Mouse (Mus musculus) bone marrow, adult 2 months (tissue): ENCODE results near the gene Trim71. TPM values are rescaled to one million over a fixed set of nuclear protein-coding genes. Genes with fewer than 3 reads are reported as not detected.

Experiments used
- H3K27ac ChIP-seq: fragments of 200-500 bp; 2 replicates; pipeline ENCODE4 v1.5.1; 2012; ENCODE audit warnings: low read depth, mild to moderate bottlenecking, control low read depth, inconsistent platforms, low read length; ENCODE audit not compliant: control insufficient read depth, poor library complexity, insufficient read depth
- H3K4me1 ChIP-seq: fragments of 200-500 bp; 2 replicates; pipeline ENCODE4 v1.6.1; 2011; ENCODE audit warnings: low read length; ENCODE audit not compliant: control insufficient read depth, insufficient read depth
- H3K4me3 ChIP-seq: fragments of 200-500 bp; replicated peaks from 2 replicates; pipeline ENCODE3; 2011; ENCODE audit warnings: mild to moderate bottlenecking, low read depth, low read length, control low read depth; ENCODE audit not compliant: control insufficient read depth
- CTCF ChIP-seq: fragments of 200-500 bp; IDR thresholded peaks from 2 replicates; pipeline ENCODE4 v1.5.1; 2011; ENCODE audit warnings: low read length, control low read depth; ENCODE audit not compliant: control insufficient read depth, insufficient read depth
- POLR2A ChIP-seq: fragments of 200-500 bp; IDR thresholded peaks from 2 replicates; pipeline ENCODE4 v1.6.1; 2011; ENCODE audit warnings: low read depth, mild to moderate bottlenecking, control low read depth, low read length, borderline replicate concordance; ENCODE audit not compliant: control insufficient read depth
- WGBS: fragments of 180-500 bp; shearing (Covaris S2); methylation state at CpG from one replicate; pipeline ENCODE4 v1.1.7; 2018; 5-methylcytosine and 5-hydroxymethylcytosine counted together
- polyA plus RNA-seq: library from polyadenylated mRNA; stranded (reverse); fragments of >200 nt; gene quantifications from 2 replicates; pipeline ENCODE4 v1.2.4, GENCODE M21; 2011; ENCODE audit warnings: low replicate concordance; ENCODE audit not compliant: missing spikeins, insufficient read depth, insufficient read length

The Trim71 gene
- polyA plus RNA-seq, 1 experiment: 4.1 TPM

DNA sequence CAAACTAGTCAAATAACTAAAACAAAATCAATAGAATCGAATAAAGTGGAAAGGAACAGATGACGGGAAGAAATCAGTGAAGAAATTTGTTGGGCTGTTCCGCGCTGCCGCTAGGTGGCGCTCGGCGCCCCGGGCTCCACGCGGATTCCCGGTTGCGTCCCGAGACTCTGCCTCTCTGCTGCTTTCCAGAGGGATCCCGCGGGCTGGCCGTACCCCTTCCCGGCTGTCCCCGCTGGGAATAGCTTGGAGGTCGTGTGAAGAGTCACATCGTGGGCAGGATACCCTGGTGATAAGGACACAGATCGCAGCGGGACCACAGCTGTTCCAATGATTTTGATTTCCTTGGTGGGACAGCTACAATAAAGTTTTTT lies 19.6 kb upstream of the Trim71 start:
- WGBS: under 1% methylated on average over 23 of the region's 23 CpGs
- no peak overlapping the region for H3K27ac ChIP-seq
- TF ChIP-seq CTCF (peak; percentile 79), POLR2A (no peak)
- H3K4me1 ChIP-seq: no peaks in the 10 kb centered on the region; the same call in 1 of the 2 replicates
- peak overlapping the region; percentile 31 for H3K4me3 ChIP-seq

DNA sequence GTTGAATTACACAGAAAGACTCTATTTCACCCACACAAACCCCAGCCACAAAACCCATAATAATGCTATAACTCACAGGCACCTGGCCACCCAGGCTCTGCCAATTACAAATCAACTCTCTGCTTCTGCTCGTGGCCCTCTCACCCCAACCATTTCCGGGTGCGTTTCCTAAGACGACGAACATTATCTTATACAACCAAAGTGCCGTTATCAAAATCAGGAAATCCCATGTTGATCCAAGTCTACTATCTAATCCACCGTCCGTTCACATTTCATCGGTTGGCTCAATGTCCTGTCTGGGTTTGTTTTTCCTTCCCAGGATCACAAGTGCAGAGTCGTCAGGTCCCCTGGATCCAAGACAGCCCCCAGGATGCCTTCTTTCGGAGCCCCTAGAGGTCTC lies 14.5 kb upstream of the Trim71 start:
- WGBS: 27% methylated on average over 11 of the region's 11 CpGs
- TF ChIP-seq CTCF (no peak), POLR2A (no peak)
- H3K27ac ChIP-seq: no peak overlapping the region

DNA sequence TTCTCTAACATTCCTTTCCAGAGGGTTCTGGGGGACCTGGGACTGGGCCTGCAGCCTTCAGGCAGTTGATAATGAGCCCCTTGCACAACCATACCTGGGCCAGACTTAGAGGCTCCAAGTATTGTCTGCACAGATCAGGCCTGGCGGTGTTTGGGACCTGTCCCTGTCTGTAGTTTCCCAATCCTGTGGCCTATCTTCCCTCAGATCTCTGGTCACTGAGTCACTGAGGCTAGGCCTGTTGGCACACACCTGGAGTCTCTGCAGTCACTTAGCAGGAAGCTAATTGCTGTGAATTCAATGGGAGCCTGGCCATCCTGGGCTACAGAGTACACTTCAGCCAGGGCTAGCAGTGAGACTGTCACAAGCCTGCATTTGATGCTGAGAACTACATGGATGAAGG lies 11.8 kb upstream of the Trim71 start:
- TF ChIP-seq POLR2A (no peak), CTCF (no peak)
- 67% methylated on average over 1 of the region's 1 CpGs for WGBS
- no peak overlapping the region for H3K4me3 ChIP-seq
- H3K4me1 ChIP-seq: no peaks in the 10 kb centered on the region
- H3K27ac ChIP-seq: no peak overlapping the region

More for the DNA sequence above, 14.5 kb upstream of the Trim71 start:
- H3K4me1 ChIP-seq: no peaks in the 10 kb centered on the region
- H3K4me3 ChIP-seq: no peak overlapping the region

DNA sequence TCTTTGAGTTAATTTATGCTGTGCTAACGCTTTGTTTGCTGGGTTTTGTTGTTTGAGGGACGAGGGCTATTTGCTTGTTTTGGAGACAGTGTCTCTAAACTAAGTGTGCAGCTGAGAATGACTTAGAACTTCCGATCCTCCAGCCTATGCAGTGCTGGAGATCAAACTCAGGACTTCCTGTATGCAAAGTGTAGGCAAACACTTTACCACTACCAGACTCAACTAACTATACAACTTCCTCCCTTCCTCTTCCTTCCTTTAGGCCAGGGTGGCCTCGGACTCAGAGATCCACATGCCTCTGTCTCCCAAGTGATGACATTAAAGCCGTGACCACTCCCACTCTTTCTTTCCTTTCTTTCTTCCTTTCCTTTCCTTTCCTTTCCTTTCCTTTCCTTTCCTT lies 9.4 kb upstream of the Trim71 start:
- 15% methylated on average over 5 of the region's 5 CpGs for WGBS
- TF ChIP-seq POLR2A (no peak), CTCF (no peak)
- no peak overlapping the region for H3K27ac ChIP-seq
- no peak overlapping the region for H3K4me3 ChIP-seq
- H3K4me1 ChIP-seq: no peaks in the 10 kb centered on the region

DNA sequence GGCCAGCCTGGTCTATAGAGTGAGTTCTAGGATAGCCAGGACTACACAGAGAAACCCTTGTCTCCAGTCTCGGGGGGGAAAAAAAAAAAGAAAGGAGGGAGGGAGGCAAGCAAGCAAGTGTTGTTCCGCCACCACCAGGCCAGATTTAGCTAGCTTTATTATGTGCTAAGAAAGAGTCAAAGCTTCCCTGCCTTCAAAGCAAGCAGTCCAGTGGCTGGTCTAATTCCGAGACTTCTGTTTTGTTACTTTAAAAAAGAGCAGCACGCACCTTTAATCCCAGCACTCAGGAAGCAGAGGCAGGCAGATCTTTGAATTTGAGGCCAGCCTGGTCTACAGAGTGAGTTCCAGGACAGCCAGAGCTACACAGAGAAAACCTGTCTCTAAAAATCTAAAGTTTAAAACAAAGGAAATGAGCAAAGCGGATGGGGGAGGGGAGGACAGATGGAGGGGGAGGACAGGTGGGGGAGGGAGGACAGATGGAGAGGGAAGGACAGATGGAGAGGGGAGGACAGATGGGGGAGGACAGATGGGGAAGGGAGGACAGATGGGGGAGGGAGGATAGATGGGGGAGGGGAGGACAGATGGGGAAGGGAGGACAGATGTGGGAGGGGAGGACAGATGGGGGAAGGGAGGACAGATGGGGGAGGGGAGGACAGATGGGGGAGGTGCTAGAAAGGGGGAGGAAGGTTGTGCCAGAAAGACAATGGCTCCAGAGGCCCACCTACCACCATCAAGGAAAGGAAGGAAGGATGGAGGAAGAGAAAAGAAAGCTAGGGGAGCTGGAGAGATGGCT lies 4.7 kb upstream of the Trim71 start:
- Histone ChIP-seq H3K4me1 (no peaks in the 10 kb centered on the region), H3K4me3 (no peak overlapping the region), H3K27ac (no peak overlapping the region)
- no peak for TF ChIP-seq CTCF
- no peak for TF ChIP-seq POLR2A
- WGBS: 78% methylated on average over 5 of the region's 5 CpGs

DNA sequence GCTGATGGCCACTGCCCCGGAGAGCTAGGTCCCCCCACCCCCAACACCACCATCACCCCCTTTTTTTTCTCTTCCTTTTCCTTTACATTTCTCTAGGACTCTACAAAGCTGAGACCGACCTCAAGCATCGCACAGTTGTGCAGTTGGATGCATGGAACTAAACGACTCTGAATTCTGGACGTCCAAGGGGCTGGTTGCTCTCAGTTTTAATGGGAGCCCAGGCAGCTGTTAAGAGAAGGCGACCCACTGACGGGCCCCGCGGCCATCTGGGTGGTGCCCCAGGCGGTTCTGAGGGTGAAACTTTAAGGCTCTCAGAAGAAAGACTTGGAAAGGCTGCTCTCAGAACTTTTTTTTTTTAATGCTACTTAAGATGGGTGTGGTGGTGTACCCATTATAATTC lies 498 bp upstream of the Trim71 start:
- 3% methylated on average over 10 of the region's 10 CpGs for WGBS

DNA sequence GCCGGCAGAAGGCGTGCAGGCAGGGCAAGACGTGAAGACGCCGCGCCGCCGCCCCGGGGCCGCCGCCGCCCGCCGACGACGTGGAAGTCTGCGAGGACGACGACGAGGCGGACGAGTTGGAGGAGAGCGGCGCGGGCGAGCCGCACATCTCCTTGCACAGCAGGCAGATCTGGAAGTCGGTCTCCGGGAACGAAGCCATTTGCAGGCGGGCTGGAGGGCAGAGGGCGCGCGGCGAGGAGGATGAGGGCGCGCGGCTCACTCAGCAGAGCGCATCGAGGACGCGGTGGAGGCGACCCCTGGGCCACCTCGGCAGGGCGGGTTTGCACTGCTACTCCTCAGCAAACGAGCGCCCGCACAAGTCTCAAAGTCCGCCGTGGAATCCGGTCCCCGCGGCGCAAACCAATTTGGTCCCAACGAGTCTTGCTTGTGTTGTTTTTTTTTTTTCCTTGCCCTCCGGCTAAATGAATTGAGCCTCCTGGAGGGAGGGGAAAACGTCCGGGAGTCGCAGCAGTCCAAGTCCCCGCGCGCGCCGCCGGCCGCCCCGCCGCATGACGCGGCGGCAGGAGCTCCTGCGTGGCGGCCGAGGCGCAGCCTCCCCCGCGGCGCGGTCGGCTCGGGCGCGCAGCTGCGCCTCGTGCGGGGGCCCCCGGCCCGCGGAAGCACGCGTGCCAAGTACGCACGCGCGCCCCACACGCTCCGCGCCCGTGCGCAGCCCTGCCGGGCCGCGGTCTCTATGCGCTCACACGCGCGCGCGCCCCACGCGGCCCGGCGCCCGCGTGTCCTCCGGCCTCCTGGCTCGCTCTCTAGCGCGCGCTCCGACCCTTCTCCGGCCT lies 1.0 kb downstream of the Trim71 start:
- Histone ChIP-seq H3K4me1 (no peaks in the 10 kb centered on the region), H3K4me3 (no peak overlapping the region), H3K27ac (no peak overlapping the region; the same call in 1 of the 2 replicates)
- no peak for TF ChIP-seq POLR2A
- TF ChIP-seq CTCF: no peak
- WGBS: 1% methylated on average over 122 of the region's 122 CpGs

More for the DNA sequence above, 498 bp upstream of the Trim71 start:
- Histone ChIP-seq H3K4me3 (no peak overlapping the region), H3K4me1 (no peaks in the 10 kb centered on the region), H3K27ac (no peak overlapping the region)
- TF ChIP-seq CTCF: no peak
- no peak for TF ChIP-seq POLR2A

DNA sequence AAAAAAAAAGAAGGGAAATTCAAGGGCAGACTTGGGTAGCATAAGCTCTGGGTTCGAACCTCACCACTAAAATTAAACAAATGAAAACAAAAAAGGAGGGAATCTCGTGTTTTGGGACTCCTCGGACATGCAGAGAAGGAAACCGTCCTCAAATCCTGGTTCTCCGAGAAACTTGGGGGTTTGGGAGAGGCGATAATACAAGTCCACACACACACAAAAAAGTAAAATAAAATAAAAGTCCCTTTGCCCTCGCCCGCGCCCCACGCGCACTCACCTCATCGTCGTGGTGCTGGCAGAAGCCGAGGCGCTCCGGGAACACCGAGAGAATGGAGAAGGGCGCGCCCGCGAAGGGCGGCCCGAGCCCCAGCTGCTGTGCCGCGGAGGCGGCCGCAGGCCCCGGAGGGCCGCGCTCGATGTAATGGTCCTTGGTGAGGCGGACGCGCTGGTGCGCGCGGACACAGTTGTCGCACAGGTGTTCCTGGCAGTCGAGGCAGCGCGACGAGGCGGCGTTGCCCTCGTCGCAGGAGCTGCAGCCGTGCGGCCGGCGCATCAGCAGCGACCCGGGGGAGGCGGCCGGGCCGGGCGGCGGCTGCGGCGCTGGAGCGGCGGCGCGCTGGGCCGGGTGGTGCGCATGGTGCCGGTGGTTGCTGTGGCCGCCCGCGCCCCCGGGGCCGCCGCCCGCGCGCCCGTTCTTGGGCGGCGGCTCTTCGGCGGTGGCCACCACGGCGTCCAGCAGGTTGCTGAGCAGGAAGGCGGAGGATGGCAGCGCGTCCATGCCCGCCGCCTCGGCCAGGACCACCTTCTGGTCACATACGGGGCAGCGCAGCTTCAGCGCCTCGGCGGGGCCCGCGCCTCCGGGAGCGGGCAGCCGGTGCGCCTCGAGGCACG lies 1.9 kb downstream of the Trim71 start:
- TF ChIP-seq CTCF: no peak
- TF ChIP-seq POLR2A: no peak
- H3K4me3 ChIP-seq: no peak overlapping the region
- whole genome bisulfite sequencing: 4% methylated on average over 101 of the region's 101 CpGs

More for the DNA sequence above, 1.9 kb downstream of the Trim71 start:
- H3K27ac ChIP-seq: no peak overlapping the region; the same call in 1 of the 2 replicates
- H3K4me1 ChIP-seq: no peaks in the 10 kb centered on the region
